Mouse (Mus musculus): Measurements from ENCODE around the gene Nfia. TPM values are rescaled to one million over a fixed set of nuclear protein-coding genes. Genes with fewer than 3 reads are reported as not detected.

Nfia gene
- polyA plus RNA-seq, 1 experiment from 2014 or later: 88.3 TPM

GRCm38 (mm10) chr4:98081962-98082361 is 309.4 kb downstream of the Nfia start:
- no peak for ATAC-seq
- WGBS: 52% methylated on average over 1 of the region's 1 CpGs
- H3K36me3 ChIP-seq (ENCODE audit: control insufficient read depth, insufficient read depth): no peaks in the 10 kb centered on the region
- H3K4me3 ChIP-seq (replicated peaks; ENCODE audit: low read length): no peak overlapping the region
- no peak overlapping the region for H3K4me2 ChIP-seq (ENCODE audit: low read length)
- H3K4me1 ChIP-seq (replicated peaks; ENCODE audit: control insufficient read depth, insufficient read depth, low read length): no peaks in the 10 kb centered on the region
- H3K9ac ChIP-seq (replicated peaks; ENCODE audit: low read depth, low read length): no peak overlapping the region
- no peak overlapping the region for H3K27ac ChIP-seq (ENCODE audit: low read length)
- no peaks in the 10 kb centered on the region for H3K27me3 ChIP-seq (replicated peaks; ENCODE audit: control insufficient read depth, insufficient read depth, low read length)
- no peaks in the 10 kb centered on the region for H3K9me3 ChIP-seq (ENCODE audit: control insufficient read depth, low read length)

- Histone ChIP-seq H3K9ac (replicated peaks; ENCODE audit: low read depth, low read length) (no peak overlapping the region), H3K4me2 (ENCODE audit: low read length) (no peak overlapping the region), H3K9me3 (ENCODE audit: control insufficient read depth, low read length) (no peaks in the 10 kb centered on the region), H3K27me3 (replicated peaks; ENCODE audit: control insufficient read depth, insufficient read depth, low read length) (no peaks in the 10 kb centered on the region), H3K4me1 (replicated peaks; ENCODE audit: control insufficient read depth, insufficient read depth, low read length) (no peaks in the 10 kb centered on the region), H3K27ac (ENCODE audit: low read length) (no peak overlapping the region), H3K36me3 (ENCODE audit: control insufficient read depth, insufficient read depth) (no peaks in the 10 kb centered on the region), H3K4me3 (replicated peaks; ENCODE audit: low read length) (no peak overlapping the region)
- ATAC-seq: no peak
- WGBS: 96% methylated on average over 4 of the region's 4 CpGs
Measured at GRCm38 (mm10) chr4:98082512-98082911, 310.0 kb downstream of the Nfia start.

GRCm38 (mm10) chr4:98085060-98085459 is 312.5 kb downstream of the Nfia start:
- WGBS: 91% methylated on average over 6 of the region's 6 CpGs
- Histone ChIP-seq H3K4me2 (ENCODE audit: low read length) (no peak overlapping the region), H3K36me3 (ENCODE audit: control insufficient read depth, insufficient read depth) (no peaks in the 10 kb centered on the region)

GRCm38 (mm10) chr4:98086976-98087375 is 314.4 kb downstream of the Nfia start:
- no peak overlapping the region for H3K4me2 ChIP-seq (ENCODE audit: low read length)
- no peaks in the 10 kb centered on the region for H3K36me3 ChIP-seq (ENCODE audit: control insufficient read depth, insufficient read depth)
- H3K4me1 ChIP-seq (replicated peaks; ENCODE audit: control insufficient read depth, insufficient read depth, low read length): no peaks in the 10 kb centered on the region
- WGBS: 81% methylated on average over 4 of the region's 4 CpGs
- H3K27me3 ChIP-seq (replicated peaks; ENCODE audit: control insufficient read depth, insufficient read depth, low read length): no peaks in the 10 kb centered on the region
- H3K4me3 ChIP-seq (replicated peaks; ENCODE audit: low read length): no peak overlapping the region
- H3K27ac ChIP-seq (ENCODE audit: low read length): no peak overlapping the region
- ATAC-seq: no peak
- no peak overlapping the region for H3K9ac ChIP-seq (replicated peaks; ENCODE audit: low read depth, low read length)
- H3K9me3 ChIP-seq (ENCODE audit: control insufficient read depth, low read length): no peaks in the 10 kb centered on the region

More at GRCm38 (mm10) chr4:98085060-98085459, 312.5 kb downstream of the Nfia start:
- no peak overlapping the region for H3K9ac ChIP-seq (replicated peaks; ENCODE audit: low read depth, low read length)
- H3K9me3 ChIP-seq (ENCODE audit: control insufficient read depth, low read length): no peaks in the 10 kb centered on the region
- no peak overlapping the region for H3K27ac ChIP-seq (ENCODE audit: low read length)
- no peaks in the 10 kb centered on the region for H3K27me3 ChIP-seq (replicated peaks; ENCODE audit: control insufficient read depth, insufficient read depth, low read length)
- H3K4me1 ChIP-seq (replicated peaks; ENCODE audit: control insufficient read depth, insufficient read depth, low read length): no peaks in the 10 kb centered on the region
- ATAC-seq: no peak
- H3K4me3 ChIP-seq (replicated peaks; ENCODE audit: low read length): no peak overlapping the region

- Histone ChIP-seq H3K27ac (ENCODE audit: low read length) (no peak overlapping the region), H3K4me1 (replicated peaks; ENCODE audit: control insufficient read depth, insufficient read depth, low read length) (0 out of 2 replicates have a peak, but pooled peaks cover 3% of the 10 kb centered on the region), H3K4me3 (replicated peaks; ENCODE audit: low read length) (no peak overlapping the region), H3K9me3 (ENCODE audit: control insufficient read depth, low read length) (no peaks in the 10 kb centered on the region), H3K27me3 (replicated peaks; ENCODE audit: control insufficient read depth, insufficient read depth, low read length) (no peaks in the 10 kb centered on the region), H3K9ac (replicated peaks; ENCODE audit: low read depth, low read length) (no peak overlapping the region), H3K4me2 (ENCODE audit: low read length) (no peak overlapping the region), H3K36me3 (ENCODE audit: control insufficient read depth, insufficient read depth) (no peaks in the 10 kb centered on the region)
- ATAC-seq: no peak
- 66% methylated on average over 6 of the region's 6 CpGs for WGBS
Measured at GRCm38 (mm10) chr4:98089985-98090384, 317.5 kb downstream of the Nfia start.

GRCm38 (mm10) chr4:98090586-98090985 is 318.1 kb downstream of the Nfia start:
- WGBS: 80% methylated on average over 3 of the region's 3 CpGs
- no peak for ATAC-seq
- Histone ChIP-seq H3K4me2 (ENCODE audit: low read length) (no peak overlapping the region), H3K9ac (replicated peaks; ENCODE audit: low read depth, low read length) (no peak overlapping the region), H3K27me3 (replicated peaks; ENCODE audit: control insufficient read depth, insufficient read depth, low read length) (no peaks in the 10 kb centered on the region), H3K9me3 (ENCODE audit: control insufficient read depth, low read length) (no peaks in the 10 kb centered on the region), H3K4me3 (replicated peaks; ENCODE audit: low read length) (no peak overlapping the region), H3K4me1 (replicated peaks; ENCODE audit: control insufficient read depth, insufficient read depth, low read length) (0 out of 2 replicates have a peak, but pooled peaks cover 3% of the 10 kb centered on the region), H3K36me3 (ENCODE audit: control insufficient read depth, insufficient read depth) (no peaks in the 10 kb centered on the region), H3K27ac (ENCODE audit: low read length) (no peak overlapping the region)

- Histone ChIP-seq H3K27ac (ENCODE audit: low read length) (peak overlapping the region; percentile 60), H3K27me3 (replicated peaks; ENCODE audit: control insufficient read depth, insufficient read depth, low read length) (no peaks in the 10 kb centered on the region), H3K4me2 (ENCODE audit: low read length) (no peak overlapping the region), H3K4me1 (replicated peaks; ENCODE audit: control insufficient read depth, insufficient read depth, low read length) (0 out of 2 replicates have a peak, but pooled peaks cover 3% of the 10 kb centered on the region), H3K9ac (replicated peaks; ENCODE audit: low read depth, low read length) (no peak overlapping the region), H3K36me3 (ENCODE audit: control insufficient read depth, insufficient read depth) (no peaks in the 10 kb centered on the region), H3K4me3 (replicated peaks; ENCODE audit: low read length) (no peak overlapping the region), H3K9me3 (ENCODE audit: control insufficient read depth, low read length) (no peaks in the 10 kb centered on the region)
- 75% methylated on average over 4 of the region's 4 CpGs for WGBS
- ATAC-seq: no peak
Measured at GRCm38 (mm10) chr4:98091368-98091827, 318.9 kb downstream of the Nfia start.

GRCm38 (mm10) chr4:98091901-98092472 is 319.5 kb downstream of the Nfia start:
- 89% methylated on average over 5 of the region's 5 CpGs for WGBS
- Histone ChIP-seq H3K27ac (ENCODE audit: low read length) (peak overlapping the region; percentile 60), H3K27me3 (replicated peaks; ENCODE audit: control insufficient read depth, insufficient read depth, low read length) (no peaks in the 10 kb centered on the region), H3K36me3 (ENCODE audit: control insufficient read depth, insufficient read depth) (no peaks in the 10 kb centered on the region), H3K9ac (replicated peaks; ENCODE audit: low read depth, low read length) (no peak overlapping the region), H3K4me1 (replicated peaks; ENCODE audit: control insufficient read depth, insufficient read depth, low read length) (0 out of 2 replicates have a peak, but pooled peaks cover 3% of the 10 kb centered on the region), H3K4me3 (replicated peaks; ENCODE audit: low read length) (no peak overlapping the region), H3K4me2 (ENCODE audit: low read length) (no peak overlapping the region), H3K9me3 (ENCODE audit: control insufficient read depth, low read length) (no peaks in the 10 kb centered on the region)
- ATAC-seq: no peak

- Histone ChIP-seq H3K9ac (replicated peaks; ENCODE audit: low read depth, low read length) (no peak overlapping the region), H3K9me3 (ENCODE audit: control insufficient read depth, low read length) (no peaks in the 10 kb centered on the region), H3K27me3 (replicated peaks; ENCODE audit: control insufficient read depth, insufficient read depth, low read length) (no peaks in the 10 kb centered on the region), H3K4me2 (ENCODE audit: low read length) (no peak overlapping the region), H3K4me1 (replicated peaks; ENCODE audit: control insufficient read depth, insufficient read depth, low read length) (peaks cover 3% of the 10 kb centered on the region; the same call in 1 of the 2 replicates), H3K36me3 (ENCODE audit: control insufficient read depth, insufficient read depth) (no peaks in the 10 kb centered on the region), H3K27ac (ENCODE audit: low read length) (no peak overlapping the region), H3K4me3 (replicated peaks; ENCODE audit: low read length) (no peak overlapping the region)
- 22% methylated on average over 19 of the region's 19 CpGs for WGBS
- ATAC-seq: no peak
Measured at GRCm38 (mm10) chr4:98094112-98094805, 321.7 kb downstream of the Nfia start.
